Mouse (Mus musculus) ES-E14 (cell line): ENCODE measurements around the gene Becn1.

Experiments used
- CHD2 ChIP-seq: IDR thresholded peaks from 2 replicates; pipeline ENCODE4 v1.6.1; 2014; ENCODE audit warnings: mild to moderate bottlenecking, low read depth, low read length, inconsistent platforms
- HCFC1 ChIP-seq: IDR thresholded peaks from 2 replicates; pipeline ENCODE4 v1.6.1; 2012; ENCODE audit warnings: low read length, inconsistent platforms, borderline replicate concordance; ENCODE audit not compliant: insufficient read depth
- MAFK ChIP-seq: IDR thresholded peaks from 2 replicates; pipeline ENCODE4 v1.6.1; 2014; ENCODE audit warnings: mild to moderate bottlenecking, low read depth, low read length, inconsistent platforms; ENCODE audit not compliant: insufficient read depth
- ZNF384 ChIP-seq: IDR thresholded peaks from 2 replicates; pipeline ENCODE4 v1.6.1; 2012; ENCODE audit warnings: low read depth, low read length, inconsistent platforms

GRCm38 (mm10) chr11:101248258-101248994 lies 53.7 kb downstream of the Becn1 start:
- TF ChIP-seq MAFK (no peak), CHD2 (no peak), ZNF384 (no peak), HCFC1 (no peak)
